Mouse (Mus musculus) adipose tissue, adult 10 weeks (tissue): ENCODE measurements around the gene Pdk1. TPM values are rescaled to one million over a fixed set of nuclear protein-coding genes. Genes with fewer than 3 reads are reported as not detected.

Experiments
- polyA plus RNA-seq: library from polyadenylated mRNA; stranded (reverse); fragments of 350-450 nt; fragmentation: Illumina TruSeq; extraction: RNeasy Lipid Tissue Mini Kit (QIAGEN cat#74804); gene quantifications from one replicate; pipeline ENCODE4 v1.2.3, GENCODE M21; 2014; ENCODE audit warnings: low read depth, low replicate concordance

Gene Pdk1
- 55.7 TPM for polyA plus RNA-seq

GRCm38 (mm10) chr2:71872801-71873443 is at the start of gene Pdk1:
Pdk1 (plus strand) TSS chr2:71873224.

Other genes with a start within 250 kb of the Pdk1 start
- gene Itga6, start 127.6 kb upstream of the Pdk1 start, polyA plus RNA-seq: 64.0 TPM
- 5.2 TPM for gene Rapgef4, start 108.0 kb downstream of the Pdk1 start, polyA plus RNA-seq